Mouse (Mus musculus) cerebellum, postnatal 10 days (tissue): ENCODE results near the gene Calr4.

Experiments used
- DNase-seq, 2 experiments: peaks; one replicate each; pipeline ENCODE4 v3.0.0; 2021; ENCODE audit warnings: mixed read lengths in 2 of 2

The Calr4 gene

DNA sequence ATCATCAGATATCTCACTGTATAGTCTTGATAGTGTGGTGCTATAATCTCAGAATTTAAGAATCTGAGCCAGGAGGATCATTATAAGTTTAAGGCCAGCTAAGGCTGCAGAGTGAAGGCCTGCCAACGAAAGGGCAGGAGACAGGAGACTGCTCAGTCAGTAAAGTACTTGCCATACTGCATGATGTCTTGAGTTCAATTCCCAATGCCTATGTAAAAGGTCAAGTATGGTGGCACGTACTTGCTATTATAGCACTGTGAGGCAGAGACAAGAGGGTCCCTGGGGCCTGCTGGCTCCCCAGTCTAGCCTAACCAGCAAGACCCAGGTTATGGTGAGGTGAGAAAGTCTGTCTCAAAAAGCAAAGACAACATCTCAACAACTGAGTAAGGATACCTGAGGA, at the start of gene Calr4:
Gene Calr4, plus strand, starts transcription at position 301 of the 400 bp plus-strand sequence.
- DNase-seq: no peak

DNA sequence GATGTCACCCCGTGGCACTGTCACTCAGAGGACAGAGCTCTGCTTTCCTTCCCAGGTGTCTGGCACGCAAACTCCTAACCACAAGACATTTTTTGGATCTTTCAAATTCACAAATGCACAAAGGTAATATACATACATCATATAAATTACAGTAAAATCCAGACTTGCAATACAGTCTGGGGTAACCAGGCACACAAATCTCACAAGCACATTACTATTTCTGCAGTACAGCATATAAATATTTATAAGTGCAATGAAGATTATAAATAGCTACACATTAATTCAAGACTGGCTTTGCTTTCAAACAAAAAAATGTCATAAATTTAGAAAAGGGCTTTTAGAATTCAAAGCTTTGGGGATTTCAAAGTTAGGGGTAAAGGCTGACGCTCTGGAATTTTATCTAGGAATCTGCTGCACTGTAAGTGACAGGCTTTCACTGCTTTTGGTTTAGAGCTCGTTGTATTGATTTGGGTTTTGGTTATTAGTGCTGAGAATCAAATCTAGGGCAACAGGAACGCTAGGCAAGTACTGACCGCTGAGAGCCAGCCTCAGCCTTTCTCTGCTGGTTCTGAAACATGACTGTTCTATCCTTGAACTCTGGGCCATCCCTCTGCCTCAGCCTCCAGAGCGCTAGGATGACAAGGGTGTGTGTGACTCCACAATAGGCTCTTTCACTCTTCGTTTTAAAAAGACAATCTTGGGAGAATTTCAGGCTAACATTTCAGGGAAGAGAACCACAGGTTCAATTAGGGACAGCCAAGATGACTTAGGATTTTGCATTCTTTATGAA, 48.5 kb upstream of the Calr4 start:
- no peak for DNase-seq

DNA sequence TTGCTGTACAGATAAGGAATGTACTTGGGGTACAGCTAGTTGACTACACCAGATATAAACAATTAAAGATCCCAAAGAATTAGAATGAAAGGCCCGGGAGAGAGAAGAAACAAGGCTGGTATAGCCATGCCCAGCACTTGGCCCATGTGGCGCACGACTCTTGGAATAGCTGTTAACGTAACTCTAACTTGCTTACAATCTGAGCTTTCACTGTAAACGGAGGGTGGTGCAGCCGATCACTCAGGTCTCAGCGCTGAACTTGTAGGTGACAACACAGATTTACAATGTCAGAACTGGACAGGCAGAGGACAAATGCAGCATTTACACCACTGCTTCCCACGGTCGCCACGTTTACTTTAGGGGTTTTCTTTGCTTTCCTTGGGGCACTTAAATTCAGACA, 42.7 kb upstream of the Calr4 start:
- DNase-seq: no peak

DNA sequence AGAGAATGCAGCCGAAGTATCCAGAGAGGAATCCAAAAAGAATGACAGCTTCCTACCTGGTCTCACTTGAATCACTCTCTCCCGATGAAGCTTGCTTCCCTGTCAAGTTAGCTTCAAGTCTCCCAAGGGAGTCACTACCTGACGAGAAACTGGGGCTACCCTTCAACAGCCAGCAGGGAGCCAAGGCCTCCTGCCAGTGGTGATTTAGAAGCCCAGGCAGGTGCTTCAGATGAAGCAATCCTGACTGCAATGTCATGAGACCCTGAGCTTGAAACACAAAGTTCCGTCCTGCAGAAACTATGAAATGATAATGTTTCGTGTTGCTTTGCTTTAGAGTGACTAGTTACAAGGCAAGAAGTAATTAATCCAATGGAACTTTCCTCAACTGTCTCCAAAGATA, 40.4 kb upstream of the Calr4 start:
- no peak for DNase-seq

DNA sequence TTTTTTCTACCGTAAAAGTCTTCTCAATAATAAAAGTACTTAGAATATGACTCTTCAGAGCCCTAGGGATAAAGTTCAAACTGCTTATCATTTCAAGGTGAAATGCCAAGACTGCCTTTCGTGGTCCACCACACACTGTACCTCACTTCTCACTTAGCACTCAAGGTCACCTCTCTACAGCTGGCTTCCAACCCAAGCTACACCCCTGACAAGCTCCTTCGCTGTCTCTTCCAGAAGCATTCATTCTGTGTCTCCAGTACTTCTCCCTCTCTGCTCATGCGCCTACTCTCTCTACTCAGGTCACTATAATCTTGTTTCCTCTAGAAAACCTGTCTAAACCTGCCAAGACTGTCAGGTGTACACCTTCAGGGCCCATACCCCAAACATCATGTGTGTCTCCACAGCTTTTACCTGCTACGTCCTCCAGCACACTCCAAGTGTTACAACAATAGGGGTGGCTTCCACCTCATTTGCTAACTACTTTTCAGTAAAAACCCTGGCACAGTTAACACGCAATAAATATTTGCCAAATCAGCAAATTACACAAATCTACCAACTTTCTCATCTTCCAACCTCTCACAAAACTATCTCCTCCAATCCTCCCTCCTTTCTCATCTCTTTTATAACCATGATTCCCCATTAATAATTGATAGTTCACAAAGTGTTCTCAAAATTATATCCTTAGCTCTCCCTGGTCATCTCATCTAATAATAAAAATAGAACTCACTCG, 38.2 kb upstream of the Calr4 start:
- no peak for DNase-seq

DNA sequence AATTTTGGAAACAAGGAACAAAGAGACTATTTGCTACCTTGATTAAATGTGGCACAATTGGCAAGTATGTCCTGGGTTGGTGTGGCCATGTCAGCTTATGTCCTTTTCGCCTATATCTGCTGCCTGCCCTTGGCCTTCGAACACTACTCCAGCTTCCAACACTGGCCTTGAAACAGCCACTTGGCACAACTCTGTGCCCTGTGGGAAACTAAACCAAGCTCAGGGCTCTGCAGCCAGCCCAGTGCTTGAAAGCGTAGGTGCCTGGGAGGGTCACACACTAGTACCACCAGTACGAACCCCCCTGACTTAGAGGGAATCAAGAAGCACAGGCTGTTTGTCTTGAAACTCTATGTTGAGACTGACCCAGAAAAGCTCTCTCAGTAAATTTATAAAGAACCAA, 35.2 kb upstream of the Calr4 start:
- DNase-seq: peak; percentile 10 to 19

DNA sequence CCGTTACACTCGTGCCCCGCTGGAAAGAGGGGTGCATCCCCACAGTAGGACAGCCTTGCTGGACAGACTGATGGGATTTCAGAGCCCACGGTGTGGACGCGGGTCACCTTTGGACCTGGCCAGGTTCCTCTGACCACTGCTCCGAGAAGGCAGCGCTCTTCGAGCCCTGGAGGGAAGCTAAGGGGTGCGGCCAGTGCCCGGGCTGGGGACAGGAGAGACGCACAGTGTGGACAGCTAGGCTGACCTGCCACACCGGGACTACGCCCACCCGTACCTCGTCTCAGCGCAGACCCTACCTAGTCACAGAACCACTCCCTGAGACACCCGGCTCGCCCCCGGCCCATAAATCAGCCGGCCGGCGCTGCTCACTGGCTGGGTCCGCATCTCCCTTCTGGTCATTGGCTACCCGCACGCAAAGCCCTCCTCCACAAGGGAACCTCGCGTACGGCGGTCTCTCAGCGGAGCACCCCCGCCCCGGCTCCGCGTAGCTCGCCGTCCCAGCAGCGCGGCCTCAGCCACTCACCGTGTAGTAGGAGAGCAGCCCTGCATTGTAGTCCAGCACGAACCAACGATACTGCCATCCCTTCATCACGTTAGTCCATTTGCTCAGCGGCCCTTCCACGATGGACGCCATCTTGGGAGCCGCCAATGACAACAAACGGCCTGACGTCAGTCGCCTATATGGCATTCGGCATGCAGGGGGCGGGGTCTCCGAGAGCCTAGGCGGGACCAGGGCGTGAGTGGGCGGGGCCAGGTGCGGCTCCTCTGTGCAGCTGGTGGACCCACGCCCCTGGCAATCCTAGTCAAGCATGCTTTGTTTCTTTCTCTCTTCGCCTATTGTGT, 32.5 kb upstream of the Calr4 start, which contains the start of gene Osbpl9:
Gene Osbpl9, minus strand, starts transcription at position 691 of the 843 bp plus-strand sequence.
- peak; percentile 100 for DNase-seq

DNA sequence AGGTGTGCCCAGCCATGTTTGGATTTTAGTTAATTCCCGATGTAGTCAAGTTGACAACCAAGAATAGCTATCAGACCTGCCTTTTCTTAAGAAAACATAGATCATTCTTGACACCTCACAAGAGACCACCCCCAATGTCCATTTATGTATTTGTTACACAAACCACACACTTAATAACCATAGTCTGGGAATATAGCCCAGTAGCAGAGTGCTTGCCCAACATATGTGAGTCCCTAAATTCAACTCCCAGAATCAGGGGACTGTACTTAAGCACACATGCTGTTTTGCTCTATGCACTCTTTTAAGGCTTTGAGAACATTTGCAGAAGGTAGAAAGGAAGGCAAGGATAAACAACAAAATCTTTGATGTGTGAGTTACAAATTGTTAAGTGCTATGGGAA, 30.4 kb upstream of the Calr4 start:
- DNase-seq: no peak

DNA sequence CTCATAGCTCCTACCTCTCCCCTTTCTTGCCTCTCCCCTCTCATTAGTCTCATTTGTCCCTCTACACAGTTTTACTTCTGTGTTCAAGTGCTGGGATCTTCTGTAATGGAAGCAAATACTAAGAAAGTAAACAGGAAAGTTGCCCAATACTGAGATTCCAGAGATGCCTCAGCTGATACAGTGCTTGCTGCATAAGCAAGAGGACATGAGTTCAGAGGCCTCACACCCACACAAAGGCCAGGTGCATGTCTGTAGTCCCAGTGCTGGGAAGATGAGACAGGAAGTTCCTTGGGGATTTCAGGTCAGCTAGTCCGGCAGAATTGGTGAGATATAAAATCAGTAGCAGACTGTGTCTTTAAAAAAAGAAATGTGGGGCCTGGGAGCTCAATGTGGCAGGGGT, 29.9 kb upstream of the Calr4 start:
- no peak for DNase-seq

DNA sequence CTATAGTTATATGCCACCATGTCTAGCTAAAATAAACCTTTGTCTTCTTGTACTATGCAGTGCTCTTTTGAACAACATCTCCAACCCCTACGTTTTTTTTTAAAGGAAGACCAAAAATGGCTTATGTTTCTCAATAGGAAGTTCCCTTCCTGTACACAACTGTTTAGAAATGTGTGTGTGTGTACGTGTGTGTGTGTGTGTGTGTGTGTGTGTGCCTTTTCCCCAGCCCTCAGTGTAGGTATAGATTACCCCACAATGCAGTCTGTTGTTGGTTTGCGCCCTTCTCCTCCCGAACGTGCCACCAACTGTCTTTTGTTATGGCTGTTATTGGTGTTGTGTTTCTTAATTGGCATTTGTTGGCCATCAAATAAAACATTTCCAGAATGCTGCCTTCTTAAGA, 26.8 kb upstream of the Calr4 start:
- DNase-seq: no peak

DNA sequence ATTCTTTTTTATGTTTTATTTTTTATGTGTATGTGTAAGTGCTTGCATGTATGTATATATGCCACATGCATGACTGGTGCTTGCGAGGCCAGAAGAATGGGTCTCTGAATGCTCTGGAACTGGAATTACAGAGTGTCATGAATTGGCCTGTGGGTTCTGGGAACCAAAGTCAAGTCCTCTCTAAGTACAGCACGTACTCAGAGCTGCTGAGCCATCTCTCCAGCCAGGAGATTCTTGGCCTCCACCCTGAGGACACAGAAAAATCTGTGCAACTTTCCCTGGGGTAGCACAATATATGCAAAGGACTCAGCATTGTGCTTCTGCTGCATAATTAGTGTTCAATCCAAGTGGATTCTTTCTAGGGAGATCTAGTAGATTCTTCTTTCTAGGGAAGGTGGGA, 24.0 kb upstream of the Calr4 start:
- DNase-seq: no peak

DNA sequence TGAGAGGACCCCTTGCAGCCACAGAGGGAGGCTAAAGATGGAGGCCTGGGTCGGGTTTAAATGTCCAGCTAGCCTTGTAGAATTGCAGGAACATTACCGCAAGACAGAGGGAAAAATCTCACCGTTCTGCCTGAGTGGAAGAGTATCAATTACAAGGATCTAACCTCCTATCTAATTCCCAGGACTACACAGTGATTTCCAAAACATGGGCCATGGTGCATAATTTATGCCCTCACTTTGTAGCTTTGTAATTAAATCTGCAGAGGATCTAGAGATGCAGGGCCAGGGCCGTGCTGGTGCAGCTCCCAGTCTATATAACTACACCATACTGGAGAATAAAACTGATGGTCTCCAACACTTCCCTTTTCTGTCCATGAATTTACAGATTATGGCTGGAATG, 23.4 kb upstream of the Calr4 start:
- no peak for DNase-seq

DNA sequence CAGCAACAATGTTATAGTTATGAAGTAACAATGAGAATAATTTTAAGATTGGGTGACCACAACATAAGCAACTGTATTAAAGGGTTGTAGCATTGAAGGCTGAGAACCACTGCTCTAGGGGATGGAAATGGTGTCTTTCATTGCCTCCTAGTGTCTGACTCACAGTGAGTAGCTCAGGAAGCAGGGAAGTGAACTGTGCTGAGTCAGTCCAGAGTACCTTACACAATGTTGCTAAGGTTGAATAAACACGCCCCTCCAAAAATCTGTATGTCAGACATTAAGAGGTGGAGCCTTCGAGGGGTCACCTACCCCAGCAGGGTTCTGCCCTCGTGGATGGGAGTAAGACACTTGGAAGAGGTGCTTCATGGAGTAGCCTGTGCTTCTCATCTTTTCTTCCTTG, 20.3 kb upstream of the Calr4 start:
- no peak for DNase-seq

DNA sequence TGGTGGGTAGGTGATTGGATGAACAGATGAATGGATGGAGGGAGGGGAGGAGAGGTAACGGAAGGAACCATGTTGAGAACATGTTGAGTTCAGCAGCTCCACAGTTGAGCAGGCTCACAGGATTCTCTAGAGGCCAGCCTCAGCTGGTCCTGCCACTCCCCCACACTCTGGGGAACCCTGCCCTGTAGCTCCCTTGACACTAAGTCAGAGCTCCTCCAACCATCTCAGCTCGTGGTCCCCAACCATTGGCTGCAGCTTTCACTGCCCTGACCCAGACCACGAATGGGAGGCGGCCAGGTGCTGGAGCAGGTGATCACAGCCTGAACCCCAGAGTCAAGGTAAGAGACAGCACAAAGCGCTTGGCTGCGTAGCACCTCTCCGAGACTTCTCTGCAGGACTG, 16.3 kb upstream of the Calr4 start:
- no peak for DNase-seq

DNA sequence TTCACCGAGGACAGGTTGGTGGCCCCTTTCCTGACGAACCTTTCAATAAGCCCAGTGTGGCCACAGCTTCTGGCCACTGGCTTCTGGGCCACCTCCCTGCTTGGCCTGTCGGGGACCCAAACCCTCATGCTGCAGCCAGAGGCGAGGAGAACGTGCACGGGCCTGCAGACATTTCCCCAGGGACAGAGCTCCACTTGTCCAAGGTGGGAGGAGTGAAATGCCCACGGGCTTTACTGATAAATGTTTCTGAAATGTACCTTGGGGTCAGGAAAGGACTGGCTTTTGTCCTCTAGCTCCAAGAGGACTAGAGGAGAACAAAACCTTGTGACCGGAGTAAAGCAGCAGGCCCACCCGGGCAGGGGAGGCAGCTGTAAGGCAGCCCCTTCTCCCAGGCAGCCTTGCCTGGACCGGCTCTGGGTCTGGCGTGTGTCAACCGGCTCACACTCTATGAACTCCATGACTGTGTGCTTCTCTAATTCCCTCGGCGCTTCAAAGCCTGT, 13.8 kb upstream of the Calr4 start:
- no peak for DNase-seq

DNA sequence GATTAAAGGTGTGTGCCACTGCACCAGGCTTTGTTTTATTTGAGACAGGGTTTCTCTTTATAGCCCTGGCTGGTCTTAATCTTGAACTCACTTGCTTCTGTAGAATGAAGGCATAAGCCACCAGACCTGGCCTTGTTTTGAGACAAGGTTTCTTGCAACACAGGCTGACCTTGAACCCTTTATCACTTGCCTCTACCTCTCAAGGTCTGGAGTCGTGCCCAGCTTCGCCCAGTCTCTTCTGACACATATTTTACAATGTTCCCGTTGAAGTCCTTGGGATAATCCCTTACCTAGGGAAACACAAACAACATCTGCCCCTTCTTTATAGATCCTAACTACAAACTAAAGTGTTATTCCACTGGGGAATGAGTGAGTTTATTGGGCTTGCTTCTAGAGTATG, 12.3 kb upstream of the Calr4 start:
- DNase-seq: no peak

DNA sequence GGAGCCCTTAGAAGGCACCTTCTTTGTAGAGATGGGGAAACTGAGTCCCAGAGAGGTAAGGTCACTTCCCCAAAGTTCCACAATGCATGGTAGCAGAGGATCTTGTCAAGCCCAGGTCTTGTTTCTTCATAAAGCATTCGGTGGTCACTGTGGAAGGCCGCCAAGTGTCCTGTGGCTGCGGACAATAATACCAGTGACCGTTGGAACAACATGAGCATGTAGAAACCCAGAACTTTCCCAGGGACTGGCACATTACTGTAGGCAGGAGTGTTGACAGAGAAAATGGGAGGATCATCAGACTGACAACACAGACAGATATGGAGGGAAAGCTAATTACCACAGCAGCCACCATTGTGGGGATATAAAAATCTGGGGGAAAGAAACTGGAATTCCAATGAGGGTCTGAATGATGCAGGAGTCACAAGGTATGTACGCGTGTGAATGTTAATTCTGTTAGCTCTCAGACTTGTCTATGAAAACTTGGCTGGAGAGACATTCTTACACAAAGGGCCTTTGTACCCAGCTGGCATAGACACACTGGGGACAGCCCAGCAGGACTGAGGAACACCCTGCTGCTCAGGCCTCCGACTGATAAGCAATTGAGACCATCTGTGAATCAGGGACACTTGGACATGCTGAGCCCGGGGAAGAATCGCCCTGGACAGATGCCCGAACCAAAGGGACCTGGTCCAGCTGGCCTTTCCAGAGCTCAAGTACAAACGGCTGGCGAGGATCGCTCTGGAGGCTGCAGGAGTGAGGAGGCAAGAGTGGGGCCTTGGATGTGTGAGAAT, 9.3 kb upstream of the Calr4 start:
- DNase-seq: peak; percentile 91 to 96

DNA sequence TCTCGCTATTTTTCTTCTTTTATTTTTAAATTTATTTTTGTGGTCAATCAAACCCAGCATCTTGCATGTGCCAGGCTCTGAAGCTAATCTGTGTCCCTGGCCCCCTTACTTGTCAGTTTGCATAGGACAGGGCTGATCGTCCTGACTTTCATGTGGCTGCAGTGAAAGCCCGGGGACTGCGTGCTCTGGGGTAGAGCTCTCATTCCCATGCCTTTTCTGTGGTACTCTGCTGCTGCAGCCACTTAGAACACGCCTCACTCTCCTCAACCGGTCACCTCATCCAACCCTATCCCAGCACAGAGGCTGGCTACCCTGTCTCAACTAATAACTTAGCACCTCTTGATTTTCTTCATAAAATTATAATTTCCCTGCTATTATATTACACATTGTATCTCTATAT, 8.7 kb upstream of the Calr4 start:
- peak in 1 of 2 experiments; percentile 20 for DNase-seq

DNA sequence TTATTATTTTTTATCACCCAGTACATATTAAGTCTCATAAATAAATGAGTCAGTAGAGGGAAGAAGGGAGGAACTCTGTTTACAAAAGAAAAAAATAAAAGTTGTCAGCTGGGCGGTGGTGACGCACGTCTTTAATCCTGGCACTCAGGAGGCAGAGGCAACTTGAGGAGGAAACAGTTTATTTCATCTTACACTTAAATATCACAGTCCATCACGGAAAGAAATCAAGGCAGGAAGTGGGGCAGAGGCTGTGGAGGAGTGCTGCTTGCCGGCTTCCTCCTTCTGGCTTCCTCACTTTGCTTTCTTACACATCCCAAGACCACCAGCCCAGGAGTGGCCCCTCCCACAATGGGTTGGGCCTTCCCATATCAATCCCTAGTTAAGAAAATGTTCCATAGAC, 8.2 kb upstream of the Calr4 start:
- no peak for DNase-seq

DNA sequence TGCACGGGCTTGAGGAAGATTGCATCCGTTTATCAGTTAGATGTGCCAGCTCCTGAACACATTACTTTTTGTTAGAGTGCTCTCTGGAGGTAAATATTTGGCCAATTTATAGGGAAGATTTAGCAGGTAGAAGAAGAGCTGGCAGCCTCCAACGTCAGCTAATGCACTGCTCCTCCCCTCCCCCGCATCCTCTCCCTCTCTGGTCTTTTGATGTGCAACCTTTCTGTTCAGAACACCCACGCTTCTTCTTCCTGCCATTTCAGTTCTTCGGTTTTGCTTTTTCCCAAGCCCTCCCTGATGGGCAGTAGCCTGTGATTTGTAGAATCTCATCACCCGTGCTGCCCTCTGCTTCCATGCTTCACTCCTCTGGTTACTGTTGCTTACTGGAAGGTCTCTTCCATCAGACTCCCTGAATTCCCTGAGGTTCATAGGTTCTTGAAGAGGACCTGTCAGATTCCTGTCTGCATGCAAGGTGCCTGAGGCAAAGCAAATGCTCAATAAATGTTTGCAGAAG, 4.5 kb upstream of the Calr4 start:
- no peak for DNase-seq

DNA sequence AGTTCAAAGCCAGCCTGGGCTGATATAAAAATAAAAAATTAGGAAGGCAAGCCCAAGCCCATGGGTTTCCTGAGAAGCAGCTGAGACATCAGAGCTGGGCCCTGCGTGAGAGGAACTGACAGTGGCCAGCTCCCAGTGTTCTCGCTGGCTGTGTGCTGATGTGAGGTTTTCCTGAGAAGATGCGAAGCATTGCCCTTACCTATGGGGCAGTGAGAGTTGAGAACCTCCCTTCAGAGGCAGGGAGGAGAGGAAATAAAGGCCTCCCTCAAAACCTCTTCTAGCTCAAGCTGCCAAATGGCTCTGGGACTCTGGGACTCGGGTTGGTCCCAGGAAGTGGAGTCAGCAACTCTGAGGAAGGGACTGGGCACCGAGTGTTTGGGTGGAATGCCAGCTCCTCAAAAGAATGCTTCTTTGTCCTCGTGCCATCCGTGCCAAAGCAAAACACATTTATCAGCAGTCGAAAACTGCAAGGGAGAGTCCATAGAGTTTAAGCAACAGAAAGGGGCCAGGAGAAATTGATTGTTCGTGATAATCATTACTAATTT, 593 bp downstream of the Calr4 start:
- peak; percentile 31 to 52 for DNase-seq
